Mouse (Mus musculus) embryonic facial prominence, embryonic 11.5 days (tissue): ENCODE results near the gene Fgfr2. TPM values are rescaled to one million over a fixed set of nuclear protein-coding genes. Genes with fewer than 3 reads are reported as not detected.
A peak's percentile ranks its signal among the peaks of the same experiment; 100 is the strongest.

Source experiments
- ATAC-seq: fragments of 200-750 bp; cut with Nextera tagmentation; replicated peaks from 2 replicates; pipeline ENCODE4 v1.8.0; 2017; ENCODE audit warnings: low read depth; ENCODE audit not compliant: insufficient number of reproducible peaks, low FRiP score, low TSS enrichment
- DNase-seq: peaks from one replicate; pipeline ENCODE4 v3.0.0-alpha.2; 2015; ENCODE audit warnings: low spot score
- H3K27ac ChIP-seq: fragments of 300-500 bp; sonication (generic); replicated peaks from 2 replicates; pipeline ENCODE4 v1.5.1; 2014; ENCODE audit warnings: mild to moderate bottlenecking, low read depth, low read length, control low read depth
- H3K27me3 ChIP-seq: fragments of 300-500 bp; sonication (generic); 2 replicates; pipeline ENCODE4 v1.6.1; 2014; ENCODE audit warnings: mild to moderate bottlenecking, low read length, moderate library complexity, mixed read lengths; ENCODE audit not compliant: control insufficient read depth, insufficient read depth
- H3K36me3 ChIP-seq: fragments of 300-500 bp; sonication (generic); replicated peaks from 2 replicates; pipeline ENCODE4 v1.6.1; 2014; ENCODE audit warnings: low read depth, mild to moderate bottlenecking, low read length, moderate library complexity, mixed read lengths; ENCODE audit not compliant: control insufficient read depth, insufficient read depth
- H3K4me1 ChIP-seq: fragments of 300-500 bp; sonication (generic); 2 replicates; pipeline ENCODE4 v1.6.1; 2014; ENCODE audit warnings: low read length, mixed read lengths; ENCODE audit not compliant: control insufficient read depth, insufficient read depth
- H3K4me2 ChIP-seq: fragments of 300-500 bp; sonication (generic); 2 replicates; pipeline ENCODE4 v1.6.1; 2014; ENCODE audit warnings: low read depth, mild to moderate bottlenecking, control low read depth, low read length, moderate library complexity
- H3K4me3 ChIP-seq: fragments of 300-500 bp; sonication (generic); 2 replicates; pipeline ENCODE4 v1.5.1; 2014; ENCODE audit warnings: low read depth, low read length, control low read depth
- H3K9ac ChIP-seq: fragments of 300-500 bp; sonication (generic); replicated peaks from 2 replicates; pipeline ENCODE4 v1.6.1; 2014; ENCODE audit warnings: mild to moderate bottlenecking, control low read depth, low read length
- H3K9me3 ChIP-seq: fragments of 300-500 bp; sonication (generic); replicated peaks from 2 replicates; pipeline ENCODE4 v1.6.1; 2016; ENCODE audit warnings: mild to moderate bottlenecking, low read length, inconsistent platforms, mixed read lengths; ENCODE audit not compliant: control insufficient read depth
- WGBS: fragments of 180-500 bp; shearing (Covaris S2); extraction: QIAGEN DNeasy Blood & Tissue Kit; methylation state at CpG from one replicate; pipeline ENCODE4 v1.1.7; 2014; 5-methylcytosine and 5-hydroxymethylcytosine counted together
- polyA plus RNA-seq: library from polyadenylated mRNA; unstranded; fragments of >200 nt; fragmentation: Nextera tagmentation; extraction: Ambion mirVana; gene quantifications from 2 replicates; pipeline ENCODE4 v1.2.1, GENCODE M21; 2014

Gene Fgfr2
- polyA plus RNA-seq, 1 experiment from 2014 or later, result 75.6 TPM

- WGBS, result 85% methylated on average over 5 of the region's 5 CpGs
- H3K27ac ChIP-seq, result no peak overlapping the region
- ATAC-seq (no peak), DNase-seq (no peak)
- H3K4me3 ChIP-seq, result no peak overlapping the region
- H3K27me3 ChIP-seq, result no peaks in the 10 kb centered on the region
- H3K36me3 ChIP-seq, result no peaks in the 10 kb centered on the region
- H3K4me1 ChIP-seq, result no peaks in the 10 kb centered on the region
- no peaks in the 10 kb centered on the region for H3K9me3 ChIP-seq
- H3K4me2 ChIP-seq, result no peak overlapping the region
- H3K9ac ChIP-seq, result no peak overlapping the region
These were observed 231.4 kb downstream of the Fgfr2 start for GRCm38 (mm10) chr7:132891561-132892310.

- Histone ChIP-seq H3K9me3 (no peaks in the 10 kb centered on the region), H3K4me3 (no peak overlapping the region), H3K27me3 (no peaks in the 10 kb centered on the region), H3K4me1 (no peaks in the 10 kb centered on the region), H3K4me2 (no peak overlapping the region), H3K36me3 (no peaks in the 10 kb centered on the region), H3K9ac (no peak overlapping the region), H3K27ac (no peak overlapping the region)
- DNase-seq, result no peak
- no peak for ATAC-seq
- 82% methylated on average over 5 of the region's 5 CpGs for WGBS
These were observed 232.9 kb downstream of the Fgfr2 start for GRCm38 (mm10) chr7:132890201-132890600.

DNA sequence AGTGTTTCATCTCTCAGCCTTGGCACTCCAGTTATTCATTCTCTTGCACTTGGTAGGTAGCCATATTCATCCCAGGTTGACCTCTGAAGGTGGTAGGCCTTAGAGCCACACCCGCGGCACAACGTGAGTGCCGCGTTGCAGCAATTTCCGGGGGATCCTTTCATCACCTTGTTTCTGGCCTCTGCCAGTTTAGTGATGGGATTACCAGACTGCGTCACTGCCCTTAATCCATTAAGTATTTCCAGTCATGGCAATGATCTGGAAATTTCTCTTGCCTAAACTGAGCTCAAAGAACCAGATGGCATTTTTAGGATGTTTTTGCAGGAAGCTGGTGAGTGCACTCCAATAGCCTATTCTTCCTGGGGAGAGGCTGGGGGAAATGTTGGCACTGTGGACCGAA is 233.5 kb downstream of the Fgfr2 start:
- H3K27me3 ChIP-seq, result no peaks in the 10 kb centered on the region
- H3K4me2 ChIP-seq, result no peak overlapping the region
- H3K4me3 ChIP-seq, result no peak overlapping the region
- no peaks in the 10 kb centered on the region; the same call in 1 of the 2 replicates for H3K36me3 ChIP-seq
- no peak overlapping the region for H3K9ac ChIP-seq
- WGBS, result 94% methylated on average over 8 of the region's 8 CpGs
- no peaks in the 10 kb centered on the region for H3K4me1 ChIP-seq
- ATAC-seq, result no peak
- no peak overlapping the region for H3K27ac ChIP-seq
- DNase-seq, result no peak
- H3K9me3 ChIP-seq, result no peaks in the 10 kb centered on the region

- no peaks in the 10 kb centered on the region for H3K4me1 ChIP-seq
- no peak for DNase-seq
- no peak overlapping the region for H3K9ac ChIP-seq
- no peak for ATAC-seq
- 64% methylated on average over 4 of the region's 4 CpGs for WGBS
- no peaks in the 10 kb centered on the region for H3K27me3 ChIP-seq
- no peak overlapping the region for H3K4me2 ChIP-seq
- no peak overlapping the region for H3K27ac ChIP-seq
- H3K4me3 ChIP-seq, result no peak overlapping the region
- H3K9me3 ChIP-seq, result no peaks in the 10 kb centered on the region
- H3K36me3 ChIP-seq, result no peaks in the 10 kb centered on the region; the same call in 1 of the 2 replicates
These were observed 234.5 kb downstream of the Fgfr2 start for GRCm38 (mm10) chr7:132888518-132889249.

- H3K27ac ChIP-seq, result no peak overlapping the region
- no peak overlapping the region for H3K4me2 ChIP-seq
- ATAC-seq (no peak), DNase-seq (no peak)
- no peaks in the 10 kb centered on the region for H3K9me3 ChIP-seq
- 80% methylated on average over 3 of the region's 3 CpGs for WGBS
- H3K36me3 ChIP-seq, result peaks cover 2% of the 10 kb centered on the region
- no peak overlapping the region for H3K9ac ChIP-seq
- no peaks in the 10 kb centered on the region for H3K4me1 ChIP-seq
- H3K27me3 ChIP-seq, result no peaks in the 10 kb centered on the region
- no peak overlapping the region for H3K4me3 ChIP-seq
These were observed 235.1 kb downstream of the Fgfr2 start for GRCm38 (mm10) chr7:132888052-132888451.

DNA sequence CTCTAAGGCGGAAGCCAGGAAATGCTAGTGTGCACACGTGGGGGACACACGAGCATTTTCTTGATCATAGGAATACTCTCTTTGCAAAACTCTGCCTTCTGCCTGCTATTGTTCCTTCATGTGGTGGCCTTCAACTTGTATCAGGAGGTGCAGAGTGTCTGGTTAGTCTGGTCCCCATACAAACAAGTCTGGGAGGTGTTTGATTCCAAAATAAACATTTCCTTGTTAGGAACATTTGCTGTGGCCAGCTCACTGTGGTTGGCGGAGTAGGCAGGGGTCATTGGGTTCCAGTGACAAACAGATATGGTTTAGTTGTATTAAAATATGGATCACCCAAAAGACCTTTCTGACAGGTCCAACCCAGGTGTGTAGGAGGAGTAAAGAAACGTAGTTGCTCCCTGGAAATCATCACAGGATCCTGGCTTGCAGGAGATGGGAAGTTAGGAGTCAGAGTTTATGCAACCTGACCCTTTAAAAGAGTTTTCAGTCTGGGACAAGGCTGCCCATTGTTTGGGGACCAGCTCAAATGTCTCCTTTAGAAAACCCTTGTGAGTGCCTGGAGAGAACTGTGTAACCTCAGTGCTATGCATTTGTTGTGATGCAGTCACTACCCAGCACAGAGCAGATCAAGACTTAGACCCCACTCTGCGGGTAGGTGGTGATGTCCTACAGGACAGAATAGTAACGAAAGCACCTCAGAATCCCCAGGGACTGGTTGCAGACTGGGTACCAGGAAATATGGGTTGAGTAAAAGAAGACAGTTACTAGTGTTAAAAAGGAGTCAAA is 235.9 kb downstream of the Fgfr2 start:
- no peak overlapping the region for H3K4me2 ChIP-seq
- no peak overlapping the region; the same call in 1 of the 2 replicates for H3K27ac ChIP-seq
- H3K9me3 ChIP-seq, result no peaks in the 10 kb centered on the region
- WGBS, result 38% methylated on average over 7 of the region's 7 CpGs
- H3K4me1 ChIP-seq, result no peaks in the 10 kb centered on the region
- H3K9ac ChIP-seq, result no peak overlapping the region
- no peak overlapping the region for H3K4me3 ChIP-seq
- DNase-seq, result peak; percentile 39
- 0 out of 2 replicates have a peak, but pooled peaks have one; percentile 29 for ATAC-seq
- peaks cover 4% of the 10 kb centered on the region for H3K36me3 ChIP-seq
- H3K27me3 ChIP-seq, result no peaks in the 10 kb centered on the region

DNA sequence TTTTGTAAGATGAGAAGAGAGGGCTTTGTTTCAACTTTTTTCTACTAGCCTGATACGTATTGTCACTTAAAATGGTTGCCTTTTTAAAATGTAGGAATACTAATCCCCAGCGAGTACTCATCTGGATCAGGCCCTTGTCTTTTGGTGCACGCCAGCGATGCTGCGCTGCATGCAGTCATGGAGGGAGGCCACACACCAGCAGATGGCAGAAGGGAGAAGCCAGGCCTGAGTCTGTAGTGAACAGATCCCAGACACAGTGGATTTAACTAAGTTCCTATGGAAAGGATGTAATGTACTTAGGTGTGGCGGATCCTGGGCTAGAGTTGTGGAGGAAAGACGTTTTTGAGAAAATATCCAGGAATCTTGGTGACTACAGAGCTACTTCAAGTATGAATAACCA is 239.1 kb downstream of the Fgfr2 start:
- Histone ChIP-seq H3K4me3 (no peak overlapping the region), H3K9ac (no peak overlapping the region), H3K27me3 (no peaks in the 10 kb centered on the region), H3K36me3 (peaks cover 6% of the 10 kb centered on the region), H3K4me2 (no peak overlapping the region), H3K9me3 (no peaks in the 10 kb centered on the region), H3K4me1 (no peaks in the 10 kb centered on the region), H3K27ac (no peak overlapping the region)
- 89% methylated on average over 7 of the region's 7 CpGs for WGBS
- no peak for DNase-seq
- ATAC-seq, result no peak
